Mouse (Mus musculus): ENCODE results near the gene Map3k4.

GRCm38 (mm10) chr17:12256142-12256541 lies 62.5 kb downstream of the Map3k4 start:
- no peak for TF ChIP-seq CTCF (IDR thresholded peaks at IDR 0.05; ENCODE audit: low read depth, low read length)
- TF ChIP-seq TAL1 (conservative IDR thresholded peaks at IDR 0.05; ENCODE audit: low read depth, low read length) = no peak
- no peak for TF ChIP-seq GATA2 (IDR thresholded peaks at IDR 0.05; ENCODE audit: borderline replicate concordance, low read depth, low read length)
- TF ChIP-seq GATA1 (IDR thresholded peaks at IDR 0.05; ENCODE audit: borderline replicate concordance, low read length) = no peak
- no peak for TF ChIP-seq POLR2AphosphoS5 (IDR thresholded peaks at IDR 0.05; ENCODE audit: insufficient replicate concordance, low read depth, low read length)

Measured in G1E (cell line).